8 mouse cellular contexts compared by ENCODE assay signal in genomic region chr13:9636505-9636904, GRCm38 (mm10).
DNase-seq lines count a peak whose midpoint lies in the region; ATAC-seq and TF ChIP-seq lines count a peak whose summit lies in the region.

No protein-coding gene starts in this region.

- H3K4me1 ChIP-seq in intestine, postnatal 0 days (replicated peaks; ENCODE audit: control insufficient read depth, insufficient read depth, low read length): no peaks in the 10 kb centered on the region
- H3K4me1 ChIP-seq in midbrain, embryonic 14.5 days (ENCODE audit: control insufficient read depth, insufficient read depth, low read length): no peaks in the 10 kb centered on the region

- DNase-seq in frontal cortex, postnatal 10 days (ENCODE audit: low spot score in 2 of 2): no peak
- peak; percentile 9 for DNase-seq in urinary bladder, postnatal 14 days (ENCODE audit: low spot score)
- no peak for DNase-seq in urinary bladder, adult 2 months (ENCODE audit: low spot score)
- DNase-seq in embryo, embryonic 11.5 days (ENCODE audit: low read depth, low spot score): peak; percentile 22
- peak; percentile 54 for DNase-seq in midbrain, embryonic 14.5 days
- DNase-seq in testis, postnatal 14 days (ENCODE audit: low spot score): no peak

- H3K9me3 ChIP-seq in intestine, postnatal 0 days (ENCODE audit: control insufficient read depth): no peaks in the 10 kb centered on the region
- H3K9me3 ChIP-seq in midbrain, embryonic 14.5 days (ENCODE audit: control insufficient read depth, low read length): no peaks in the 10 kb centered on the region

- peak; percentile 87 for ATAC-seq in frontal cortex, adult (ENCODE audit: low TSS enrichment)
- ATAC-seq in intestine, postnatal 0 days: no peak
- ATAC-seq in midbrain, embryonic 14.5 days (ENCODE audit: low FRiP score, low TSS enrichment): no peak; the same call in 1 of the 2 replicates

- H3K4me2 ChIP-seq in intestine, postnatal 0 days (replicated peaks; ENCODE audit: low read depth): no peak overlapping the region
- H3K4me2 ChIP-seq in midbrain, embryonic 14.5 days (ENCODE audit: low read length): no peak overlapping the region

- H3K27ac ChIP-seq in intestine, postnatal 0 days (ENCODE audit: low read depth, low read length): no peak overlapping the region
- no peak overlapping the region for H3K27ac ChIP-seq in midbrain, embryonic 14.5 days (replicated peaks; ENCODE audit: low read depth, low read length)

- no peaks in the 10 kb centered on the region for H3K36me3 ChIP-seq in intestine, postnatal 0 days (ENCODE audit: control insufficient read depth, insufficient read depth)
- H3K36me3 ChIP-seq in midbrain, embryonic 14.5 days (ENCODE audit: control insufficient read depth, insufficient read depth, low read length): peaks cover 9% of the 10 kb centered on the region

- H3K4me3 ChIP-seq in intestine, postnatal 0 days (ENCODE audit: low read depth, low read length): no peak overlapping the region
- H3K4me3 ChIP-seq in midbrain, embryonic 14.5 days (replicated peaks; ENCODE audit: low read depth, low read length): no peak overlapping the region

- H3K9ac ChIP-seq in intestine, postnatal 0 days (ENCODE audit: low read depth, low read length): no peak overlapping the region
- H3K9ac ChIP-seq in midbrain, embryonic 14.5 days (replicated peaks; ENCODE audit: low read length): no peak overlapping the region

- TF ChIP-seq CTCF in intestine, postnatal 0 days (IDR thresholded peaks at IDR 0.05; ENCODE audit: low read depth): peak; percentile 84

- WGBS in intestine, postnatal 0 days: 61% methylated on average over 4 of the region's 4 CpGs
- WGBS in midbrain, embryonic 14.5 days: 61% methylated on average over 4 of the region's 4 CpGs

- H3K27me3 ChIP-seq in intestine, postnatal 0 days (replicated peaks; ENCODE audit: control insufficient read depth, insufficient read depth, low read length): no peaks in the 10 kb centered on the region
- no peaks in the 10 kb centered on the region for H3K27me3 ChIP-seq in midbrain, embryonic 14.5 days (ENCODE audit: control insufficient read depth, insufficient read depth, low read length)

Comparison
In these comparisons a context has a peak if more than half of its experiments do, and no peak if none do; other contexts are left out.
1. DNase-seq: peak in urinary bladder, postnatal 14 days (single experiment), embryo, embryonic 11.5 days (single experiment) and midbrain, embryonic 14.5 days (single experiment); none in frontal cortex, postnatal 10 days (0 of 2), urinary bladder, adult 2 months (single experiment) and testis, postnatal 14 days (single experiment).